Mouse (Mus musculus) liver, embryonic 16.5 days (tissue): Measurements from ENCODE around the gene Cacng2. TPM values are rescaled to one million over a fixed set of nuclear protein-coding genes. Genes with fewer than 3 reads are reported as not detected.

Source experiments
- ATAC-seq: fragments of 200-750 bp; cut with Nextera tagmentation; 2 replicates; pipeline ENCODE4 v1.8.0; 2017; ENCODE audit warnings: low read depth, mild to moderate bottlenecking, moderate number of reproducible peaks, moderate library complexity
- H3K27ac ChIP-seq: fragments of 300-500 bp; sonication (generic); 2 replicates; pipeline ENCODE4 v1.5.1; 2014; ENCODE audit warnings: mild to moderate bottlenecking, low read length
- H3K27me3 ChIP-seq: fragments of 300-500 bp; sonication (generic); 2 replicates; pipeline ENCODE4 v1.6.1; 2014; ENCODE audit warnings: low read depth, low read length, mixed read lengths; ENCODE audit not compliant: control insufficient read depth, insufficient read depth
- H3K36me3 ChIP-seq: fragments of 300-500 bp; sonication (generic); 2 replicates; pipeline ENCODE4 v1.6.1; 2014; ENCODE audit warnings: mild to moderate bottlenecking; ENCODE audit not compliant: control insufficient read depth, insufficient read depth
- H3K4me1 ChIP-seq: fragments of 300-500 bp; sonication (generic); 2 replicates; pipeline ENCODE4 v1.6.1; 2014; ENCODE audit warnings: low read depth, low read length, mixed read lengths; ENCODE audit not compliant: control insufficient read depth
- H3K4me2 ChIP-seq: fragments of 300-500 bp; sonication (generic); 2 replicates; pipeline ENCODE4 v1.6.1; 2014; ENCODE audit warnings: low read depth, low read length, mixed read lengths
- H3K4me3 ChIP-seq: fragments of 300-500 bp; sonication (generic); 2 replicates; pipeline ENCODE4 v1.5.1; 2014; ENCODE audit warnings: low read depth, mild to moderate bottlenecking, low read length
- H3K9ac ChIP-seq: fragments of 300-500 bp; sonication (generic); 2 replicates; pipeline ENCODE4 v1.6.1; 2014; ENCODE audit warnings: low read depth, low read length
- H3K9me3 ChIP-seq: fragments of 300-500 bp; sonication (generic); replicated peaks from 2 replicates; pipeline ENCODE4 v1.6.1; 2016; ENCODE audit warnings: low read length; ENCODE audit not compliant: control insufficient read depth
- WGBS: fragments of 180-500 bp; shearing (Covaris S2); extraction: QIAGEN DNeasy Blood & Tissue Kit; methylation state at CpG from one replicate; pipeline ENCODE4 v1.1.7; 2014; ENCODE audit not compliant: insufficient replicate concordance; 5-methylcytosine and 5-hydroxymethylcytosine counted together
- polyA plus RNA-seq: library from polyadenylated mRNA; unstranded; fragments of >200 nt; fragmentation: Nextera tagmentation; extraction: Ambion mirVana; gene quantifications from 2 replicates; pipeline ENCODE4 v1.2.1, GENCODE M21; 2015

Cacng2 gene
- polyA plus RNA-seq, 1 experiment from 2014 or later = not detected

GRCm38 (mm10) chr15:78153045-78153775 is 33.4 kb upstream of the Cacng2 start:
- H3K27ac ChIP-seq = no peak overlapping the region
- H3K36me3 ChIP-seq = no peaks in the 10 kb centered on the region
- no peak overlapping the region for H3K4me3 ChIP-seq
- H3K9me3 ChIP-seq = no peaks in the 10 kb centered on the region
- ATAC-seq = no peak
- no peaks in the 10 kb centered on the region for H3K4me1 ChIP-seq
- 46% methylated on average over 11 of the region's 11 CpGs for WGBS
- H3K9ac ChIP-seq = no peak overlapping the region
- no peak overlapping the region for H3K4me2 ChIP-seq
- no peaks in the 10 kb centered on the region for H3K27me3 ChIP-seq

- Histone ChIP-seq H3K4me1 (no peaks in the 10 kb centered on the region), H3K4me2 (no peak overlapping the region), H3K27ac (no peak overlapping the region), H3K27me3 (no peaks in the 10 kb centered on the region), H3K36me3 (no peaks in the 10 kb centered on the region), H3K4me3 (no peak overlapping the region), H3K9me3 (no peaks in the 10 kb centered on the region), H3K9ac (no peak overlapping the region)
- 49% methylated on average over 7 of the region's 7 CpGs for WGBS
- no peak for ATAC-seq
Measured at GRCm38 (mm10) chr15:78148565-78148964, 28.7 kb upstream of the Cacng2 start.

- Histone ChIP-seq H3K27ac (no peak overlapping the region), H3K36me3 (no peaks in the 10 kb centered on the region), H3K4me2 (no peak overlapping the region), H3K27me3 (no peaks in the 10 kb centered on the region), H3K4me1 (no peaks in the 10 kb centered on the region), H3K9me3 (no peaks in the 10 kb centered on the region), H3K4me3 (no peak overlapping the region), H3K9ac (no peak overlapping the region)
- 65% methylated on average over 8 of the region's 8 CpGs for WGBS
- no peak for ATAC-seq
Measured at GRCm38 (mm10) chr15:78140226-78140625, 20.4 kb upstream of the Cacng2 start.

DNA sequence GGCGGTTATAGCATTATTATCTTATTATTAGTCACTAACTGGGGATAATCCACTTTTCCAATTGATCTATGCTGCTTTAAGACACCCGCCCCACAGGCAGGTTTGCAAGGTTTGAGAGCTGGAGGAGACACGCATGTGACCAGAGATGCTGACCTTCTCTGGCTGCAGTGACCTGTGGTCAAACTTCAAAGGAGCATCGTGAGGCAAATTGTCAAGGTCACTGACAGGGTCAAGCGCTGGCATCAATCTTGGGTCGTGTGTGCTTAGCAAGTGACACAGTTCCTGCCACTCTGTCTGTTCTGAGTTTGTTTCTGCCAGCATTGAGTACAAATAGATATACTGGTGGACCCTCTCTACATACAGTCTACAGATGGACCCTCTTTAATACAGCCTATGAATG is 14.8 kb upstream of the Cacng2 start:
- WGBS = 53% methylated on average over 6 of the region's 6 CpGs
- Histone ChIP-seq H3K4me3 (no peak overlapping the region), H3K9me3 (no peaks in the 10 kb centered on the region), H3K9ac (no peak overlapping the region), H3K4me2 (no peak overlapping the region), H3K27ac (no peak overlapping the region), H3K4me1 (no peaks in the 10 kb centered on the region), H3K27me3 (no peaks in the 10 kb centered on the region), H3K36me3 (no peaks in the 10 kb centered on the region)
- no peak for ATAC-seq

GRCm38 (mm10) chr15:78133389-78133788 is 13.6 kb upstream of the Cacng2 start:
- Histone ChIP-seq H3K4me1 (no peaks in the 10 kb centered on the region), H3K27me3 (no peaks in the 10 kb centered on the region), H3K36me3 (no peaks in the 10 kb centered on the region), H3K4me3 (no peak overlapping the region), H3K27ac (no peak overlapping the region), H3K9me3 (no peaks in the 10 kb centered on the region), H3K9ac (no peak overlapping the region), H3K4me2 (no peak overlapping the region)
- WGBS = 46% methylated on average over 2 of the region's 2 CpGs
- ATAC-seq = no peak

DNA sequence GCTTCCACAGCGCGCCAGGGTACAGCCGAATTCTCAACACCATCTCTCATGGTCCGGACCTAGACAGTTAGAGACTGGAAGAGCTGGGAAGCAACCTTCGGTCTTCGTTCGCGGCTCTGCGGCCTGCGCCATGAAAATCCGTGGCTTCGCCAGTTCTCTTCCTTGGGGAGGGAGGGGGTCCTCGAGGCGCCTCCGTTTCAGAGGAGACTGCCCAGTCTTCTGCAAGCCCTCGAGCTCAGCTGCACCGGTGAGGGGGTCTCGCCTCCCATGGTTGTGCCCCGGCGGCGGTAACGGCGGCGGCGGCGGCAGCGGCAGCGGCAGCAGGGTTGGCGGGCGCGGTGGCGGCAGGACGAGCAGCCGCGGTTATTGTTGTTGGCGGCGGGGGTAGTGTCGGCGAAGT is 580 bp downstream of the Cacng2 start:
- no peaks in the 10 kb centered on the region for H3K9me3 ChIP-seq
- no peak overlapping the region for H3K27ac ChIP-seq
- WGBS = 12% methylated on average over 33 of the region's 39 CpGs
- no peak overlapping the region for H3K4me3 ChIP-seq
- no peak overlapping the region for H3K9ac ChIP-seq
- no peaks in the 10 kb centered on the region; the same call in 1 of the 2 replicates for H3K4me1 ChIP-seq
- H3K4me2 ChIP-seq = no peak overlapping the region
- peaks cover 5% of the 10 kb centered on the region for H3K27me3 ChIP-seq
- H3K36me3 ChIP-seq = no peaks in the 10 kb centered on the region
- no peak for ATAC-seq

DNA sequence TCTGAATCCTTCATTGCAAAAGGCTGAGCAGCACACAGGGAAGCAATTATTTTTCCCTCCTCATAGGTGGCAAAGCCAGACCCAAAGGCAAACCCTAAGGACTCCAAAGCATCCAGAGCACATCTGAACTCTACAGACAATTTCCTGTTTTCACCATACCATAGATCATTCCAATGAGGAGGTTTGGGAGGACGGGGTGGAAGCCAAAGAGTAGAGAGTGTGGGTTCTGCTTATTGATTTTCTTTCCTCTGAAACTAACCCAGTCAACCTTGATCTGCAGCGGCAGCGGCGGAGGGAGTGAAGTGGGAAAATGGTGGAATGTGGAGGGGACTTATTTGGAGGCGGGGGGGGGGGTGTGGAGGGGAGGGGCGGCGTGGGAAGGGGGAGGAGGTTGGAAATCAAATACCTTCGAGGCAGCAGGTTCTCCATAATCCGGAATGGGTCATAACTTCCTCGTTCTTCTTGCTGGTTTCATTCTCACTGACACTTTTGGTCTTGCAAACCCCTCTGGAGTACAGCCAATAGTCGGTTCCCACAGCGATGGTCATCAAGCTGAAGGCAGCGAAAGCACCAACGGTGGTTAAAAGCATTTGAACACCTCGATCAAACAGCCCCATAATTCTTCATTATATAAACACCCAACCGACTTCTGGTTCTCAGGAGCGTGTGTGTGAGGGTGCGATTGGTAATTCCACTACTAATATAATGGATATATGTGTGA is 1.4 kb downstream of the Cacng2 start:
- WGBS = 49% methylated on average over 18 of the region's 18 CpGs
- no peaks in the 10 kb centered on the region for H3K9me3 ChIP-seq
- no peak overlapping the region for H3K27ac ChIP-seq
- no peak overlapping the region for H3K9ac ChIP-seq
- no peaks in the 10 kb centered on the region for H3K36me3 ChIP-seq
- H3K27me3 ChIP-seq = peaks cover 5% of the 10 kb centered on the region
- no peak overlapping the region for H3K4me2 ChIP-seq
- no peak overlapping the region for H3K4me3 ChIP-seq
- ATAC-seq = no peak
- H3K4me1 ChIP-seq = no peaks in the 10 kb centered on the region; the same call in 1 of the 2 replicates

GRCm38 (mm10) chr15:78117731-78118130 is 2.1 kb downstream of the Cacng2 start:
- Histone ChIP-seq H3K27ac (no peak overlapping the region), H3K9me3 (no peaks in the 10 kb centered on the region), H3K4me3 (no peak overlapping the region), H3K4me1 (no peaks in the 10 kb centered on the region; the same call in 1 of the 2 replicates), H3K36me3 (no peaks in the 10 kb centered on the region), H3K4me2 (no peak overlapping the region), H3K9ac (no peak overlapping the region), H3K27me3 (peaks cover 5% of the 10 kb centered on the region)
- no peak for ATAC-seq
- WGBS = 74% methylated on average over 16 of the region's 16 CpGs

DNA sequence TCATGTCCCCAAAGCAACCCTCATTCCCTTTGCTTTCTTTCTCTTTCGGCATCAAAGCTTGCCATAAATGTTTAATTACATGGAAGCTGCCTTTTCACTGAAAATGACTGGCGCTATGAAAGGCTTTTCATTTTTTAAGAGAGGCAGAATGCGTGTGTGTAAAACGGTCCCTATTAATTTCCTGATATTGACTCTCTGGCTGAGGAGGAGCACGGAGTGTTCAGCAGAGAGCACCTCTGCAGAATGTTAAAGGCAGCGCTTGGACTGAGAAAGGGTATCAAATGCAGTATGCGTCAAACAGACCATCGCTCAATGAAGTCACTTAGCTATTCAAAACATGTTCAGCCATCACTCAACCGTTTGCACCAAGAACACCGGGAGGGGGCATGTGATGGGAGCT is 2.9 kb downstream of the Cacng2 start:
- Histone ChIP-seq H3K9me3 (no peaks in the 10 kb centered on the region), H3K4me1 (no peaks in the 10 kb centered on the region; the same call in 1 of the 2 replicates), H3K4me3 (no peak overlapping the region), H3K4me2 (no peak overlapping the region), H3K9ac (no peak overlapping the region), H3K27ac (no peak overlapping the region), H3K27me3 (peaks cover 5% of the 10 kb centered on the region), H3K36me3 (no peaks in the 10 kb centered on the region)
- ATAC-seq = no peak
- WGBS = 72% methylated on average over 10 of the region's 10 CpGs
